Mouse (Mus musculus): ENCODE measurements around the gene Osbpl11. TPM values are rescaled to one million over a fixed set of nuclear protein-coding genes. Genes with fewer than 3 reads are reported as not detected.
"Not testable (repeated sequence)": the region's sequence is repeated elsewhere in the genome, so short reads cannot be mapped to it uniquely, and the experiment has no call there.

Gene Osbpl11
- polyA plus RNA-seq (2015; fragmentation: Nextera tagmentation; extraction: Ambion mirVana): 8.8 and 9.4 TPM in 2 replicates

DNA sequence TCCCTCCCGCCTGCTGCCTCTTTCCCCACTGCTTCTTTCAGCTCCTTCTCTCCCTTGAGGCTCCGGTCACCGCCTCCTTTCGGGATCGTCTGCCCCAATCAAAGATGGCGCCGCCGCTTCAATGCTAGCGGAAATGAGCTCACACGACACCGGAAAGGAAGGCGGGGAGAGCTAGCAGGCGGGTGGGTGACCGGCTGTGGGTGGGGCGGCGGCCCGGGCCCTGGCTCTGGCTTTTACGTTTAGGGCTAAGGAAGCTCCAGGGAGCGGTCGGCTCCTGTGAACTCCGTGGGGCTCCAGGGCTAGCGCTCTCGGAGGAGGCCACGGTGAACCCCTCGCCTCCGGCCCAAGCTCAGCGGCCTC is at the start of gene Osbpl11:
Osbpl11 (plus strand) TSS at position 171 of the 360 bp plus-strand sequence.
- peak within 1 kb of the TSS; percentile 93 for H3K27ac ChIP-seq (ENCODE audit: low read length)
- H3K27me3 ChIP-seq (replicated peaks; ENCODE audit: control insufficient read depth, insufficient read depth, low read length): no peaks in the 10 kb centered on the region
- peak within 1 kb of the TSS; percentile 83 for H3K4me2 ChIP-seq (ENCODE audit: low read depth, low read length)
- peak within 1 kb of the TSS; percentile 86 for H3K4me3 ChIP-seq (ENCODE audit: low read length)
- H3K36me3 ChIP-seq (ENCODE audit: control insufficient read depth, insufficient read depth, low read length): no peaks in the 10 kb centered on the region
- no peaks in the 10 kb centered on the region for H3K9me3 ChIP-seq (ENCODE audit: control insufficient read depth, low read length)
- under 1% methylated on average over 27 of the region's 27 CpGs for WGBS
- H3K4me1 ChIP-seq (ENCODE audit: control insufficient read depth, insufficient read depth, low read length): peaks cover 9% of the 10 kb centered on the region; the same call in 1 of the 2 replicates
- peak within 1 kb of the TSS; percentile 94 for H3K9ac ChIP-seq (ENCODE audit: low read depth, low read length)
- peak; percentile 95 for ATAC-seq

DNA sequence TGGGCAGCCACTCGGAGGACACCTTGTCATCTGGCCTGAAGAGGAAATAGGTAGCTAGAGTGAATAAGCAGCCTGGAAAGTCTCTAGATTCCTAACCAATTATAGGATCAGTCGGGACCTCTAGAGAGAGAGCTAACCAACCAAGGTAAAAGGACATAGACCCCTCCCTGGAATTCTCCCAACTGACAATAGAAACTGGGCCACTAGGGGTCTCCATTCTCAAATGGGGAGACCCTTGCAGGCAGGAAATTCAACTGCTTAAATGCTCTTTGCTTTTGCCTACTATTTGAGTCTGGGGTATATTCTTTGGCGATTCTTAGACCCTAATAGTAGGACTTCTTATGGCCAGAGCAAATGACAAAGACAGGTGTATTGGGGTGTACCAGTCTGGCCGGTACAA is 49.7 kb upstream of the Osbpl11 start:
- no peaks in the 10 kb centered on the region for H3K9me3 ChIP-seq (ENCODE audit: control insufficient read depth, low read length)
- no peak overlapping the region for H3K4me3 ChIP-seq (ENCODE audit: low read length)
- H3K9ac ChIP-seq (ENCODE audit: low read depth, low read length): no peak overlapping the region
- no peaks in the 10 kb centered on the region for H3K4me1 ChIP-seq (ENCODE audit: control insufficient read depth, insufficient read depth, low read length)
- H3K27ac ChIP-seq (ENCODE audit: low read length): no peak overlapping the region
- H3K27me3 ChIP-seq (replicated peaks; ENCODE audit: control insufficient read depth, insufficient read depth, low read length): no peaks in the 10 kb centered on the region
- no peaks in the 10 kb centered on the region for H3K36me3 ChIP-seq (ENCODE audit: control insufficient read depth, insufficient read depth, low read length)
- ATAC-seq: no peak
- H3K4me2 ChIP-seq (ENCODE audit: low read depth, low read length): no peak overlapping the region
- WGBS: 61% methylated on average over 4 of the region's 4 CpGs

DNA sequence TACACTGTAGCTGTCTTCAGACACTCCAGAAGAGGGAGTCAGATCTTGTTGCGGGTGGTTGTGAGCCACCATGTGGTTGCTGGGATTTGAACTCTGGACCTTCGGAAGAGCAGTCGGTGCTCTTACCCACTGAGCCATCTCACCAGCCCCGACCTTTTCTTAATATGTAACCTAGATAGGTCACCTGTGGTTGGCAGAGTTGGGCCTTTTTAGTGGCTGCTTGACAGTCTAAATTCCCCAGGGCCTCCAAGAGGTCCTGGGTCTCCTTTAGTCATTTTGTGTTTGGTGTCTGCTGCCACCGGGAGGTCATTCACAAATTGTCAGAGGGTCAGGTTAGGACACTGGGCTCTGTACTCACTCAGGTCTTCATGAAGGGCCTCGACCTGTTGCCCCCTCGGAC is 45.8 kb upstream of the Osbpl11 start:
- ATAC-seq; H3K4me3 ChIP-seq (ENCODE audit: low read length); H3K27ac ChIP-seq (ENCODE audit: low read length); H3K9ac ChIP-seq (ENCODE audit: low read depth, low read length); H3K9me3 ChIP-seq (ENCODE audit: control insufficient read depth, low read length); H3K27me3 ChIP-seq (replicated peaks; ENCODE audit: control insufficient read depth, insufficient read depth, low read length); H3K4me1 ChIP-seq (ENCODE audit: control insufficient read depth, insufficient read depth, low read length); H3K36me3 ChIP-seq (ENCODE audit: control insufficient read depth, insufficient read depth, low read length); H3K4me2 ChIP-seq (ENCODE audit: low read depth, low read length): not testable (repeated sequence)
- 88% methylated on average over 6 of the region's 7 CpGs for whole genome bisulfite sequencing

DNA sequence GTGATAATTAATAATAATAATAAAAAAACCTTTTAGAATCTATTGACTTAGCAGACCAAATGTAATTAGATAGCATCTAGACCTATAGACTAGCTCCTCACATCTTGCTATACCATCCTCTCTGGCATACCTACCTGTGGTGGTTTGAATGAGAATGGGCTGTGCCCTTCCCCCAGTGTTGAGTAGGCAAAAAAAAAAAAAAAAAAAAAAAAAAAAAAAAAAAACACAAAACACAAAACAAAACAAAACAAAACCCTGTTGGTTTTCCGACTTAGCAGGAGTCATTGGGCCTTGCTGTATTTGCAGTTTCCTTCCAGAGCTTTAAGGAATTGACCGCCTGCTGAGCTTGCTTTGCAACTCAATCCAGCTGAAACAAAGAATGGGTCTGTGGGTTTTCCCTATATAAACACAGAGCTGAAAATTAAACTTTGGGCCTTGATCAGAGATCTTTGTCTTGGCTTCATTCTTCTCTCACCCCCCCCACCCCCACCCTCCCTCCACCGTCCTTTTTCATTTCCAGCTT is 43.1 kb upstream of the Osbpl11 start:
- Histone ChIP-seq H3K9ac (ENCODE audit: low read depth, low read length) (no peak overlapping the region), H3K4me1 (ENCODE audit: control insufficient read depth, insufficient read depth, low read length) (no peaks in the 10 kb centered on the region), H3K36me3 (ENCODE audit: control insufficient read depth, insufficient read depth, low read length) (no peaks in the 10 kb centered on the region), H3K27me3 (replicated peaks; ENCODE audit: control insufficient read depth, insufficient read depth, low read length) (no peaks in the 10 kb centered on the region), H3K4me3 (ENCODE audit: low read length) (no peak overlapping the region), H3K27ac (ENCODE audit: low read length) (no peak overlapping the region), H3K9me3 (ENCODE audit: control insufficient read depth, low read length) (no peaks in the 10 kb centered on the region), H3K4me2 (ENCODE audit: low read depth, low read length) (no peak overlapping the region)
- ATAC-seq: no peak
- WGBS: 58% methylated on average over 3 of the region's 3 CpGs

DNA sequence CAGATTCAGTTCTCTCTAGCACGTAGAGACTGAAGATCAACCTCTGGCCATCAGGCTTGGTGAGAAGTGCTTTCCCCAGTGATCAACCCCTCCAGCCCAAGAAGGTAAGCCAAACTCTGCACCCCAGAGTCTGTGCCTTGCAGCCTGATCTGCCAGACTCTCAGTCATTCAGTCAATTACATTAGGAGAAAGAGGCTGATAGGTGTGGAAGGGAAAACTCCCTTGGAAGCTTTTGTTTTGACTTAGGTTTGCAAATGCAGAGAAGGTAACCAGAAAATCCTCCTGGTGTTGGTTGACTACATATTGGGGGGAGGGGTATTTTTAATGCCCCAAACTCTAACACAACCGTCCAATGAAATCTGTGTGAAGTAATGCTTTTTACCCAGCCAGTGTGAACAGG is 41.4 kb upstream of the Osbpl11 start:
- ATAC-seq: no peak
- Histone ChIP-seq H3K27me3 (replicated peaks; ENCODE audit: control insufficient read depth, insufficient read depth, low read length) (no peaks in the 10 kb centered on the region), H3K4me2 (ENCODE audit: low read depth, low read length) (no peak overlapping the region), H3K4me3 (ENCODE audit: low read length) (no peak overlapping the region), H3K36me3 (ENCODE audit: control insufficient read depth, insufficient read depth, low read length) (no peaks in the 10 kb centered on the region), H3K27ac (ENCODE audit: low read length) (no peak overlapping the region), H3K4me1 (ENCODE audit: control insufficient read depth, insufficient read depth, low read length) (no peaks in the 10 kb centered on the region), H3K9me3 (ENCODE audit: control insufficient read depth, low read length) (no peaks in the 10 kb centered on the region), H3K9ac (ENCODE audit: low read depth, low read length) (no peak overlapping the region)
- 55% methylated on average over 2 of the region's 2 CpGs for WGBS

DNA sequence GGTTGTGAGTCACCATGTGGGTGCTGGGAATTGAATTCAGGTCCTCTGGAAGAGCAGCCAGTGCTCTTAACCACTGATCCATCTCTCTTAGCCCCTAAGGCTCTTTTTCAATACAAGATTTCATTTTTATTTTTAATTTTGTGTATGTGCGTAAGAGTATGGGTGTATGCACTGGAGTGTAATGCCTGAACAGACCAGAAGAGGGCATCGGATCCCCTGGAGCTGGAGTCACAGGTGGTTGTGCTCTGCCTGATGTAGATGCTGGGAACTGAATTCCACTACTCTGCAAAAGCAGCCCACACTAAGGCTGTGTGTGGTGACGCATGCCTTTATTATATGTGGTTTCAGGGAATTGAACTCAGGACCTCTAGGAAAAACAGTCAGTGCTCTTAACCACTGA is 38.7 kb upstream of the Osbpl11 start:
- 94% methylated on average over 3 of the region's 3 CpGs for WGBS
- H3K4me3 ChIP-seq (ENCODE audit: low read length): no peak overlapping the region
- H3K9ac ChIP-seq (ENCODE audit: low read depth, low read length): no peak overlapping the region
- no peaks in the 10 kb centered on the region for H3K36me3 ChIP-seq (ENCODE audit: control insufficient read depth, insufficient read depth, low read length)
- no peak overlapping the region for H3K4me2 ChIP-seq (ENCODE audit: low read depth, low read length)
- no peaks in the 10 kb centered on the region for H3K27me3 ChIP-seq (replicated peaks; ENCODE audit: control insufficient read depth, insufficient read depth, low read length)
- ATAC-seq: no peak
- no peaks in the 10 kb centered on the region for H3K4me1 ChIP-seq (ENCODE audit: control insufficient read depth, insufficient read depth, low read length)
- no peak overlapping the region for H3K27ac ChIP-seq (ENCODE audit: low read length)
- no peaks in the 10 kb centered on the region for H3K9me3 ChIP-seq (ENCODE audit: control insufficient read depth, low read length)

DNA sequence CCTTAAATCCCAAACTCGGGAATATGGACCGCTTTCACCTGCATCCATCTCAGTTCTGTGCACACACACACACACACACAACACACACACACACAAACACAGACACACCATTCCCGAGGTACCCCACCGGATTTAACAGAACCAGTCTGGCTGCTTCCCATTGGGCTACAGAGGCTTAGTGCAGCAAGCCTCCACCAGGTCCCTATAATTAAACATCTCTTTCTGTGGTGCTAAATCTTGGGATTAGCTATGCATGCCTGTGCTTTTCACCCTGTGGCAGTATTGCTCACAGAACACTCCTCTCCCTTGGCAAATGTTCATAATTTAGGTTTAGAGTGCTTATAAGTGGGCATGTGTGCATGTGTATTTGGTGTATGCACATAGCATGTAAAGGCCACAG is 36.7 kb upstream of the Osbpl11 start:
- H3K9me3 ChIP-seq (ENCODE audit: control insufficient read depth, low read length): no peaks in the 10 kb centered on the region

GRCm38 (mm10) chr16:33150875-33151274 is 34.0 kb upstream of the Osbpl11 start:
- not testable (repeated sequence) for ATAC-seq; H3K4me1 ChIP-seq (ENCODE audit: control insufficient read depth, insufficient read depth, low read length); H3K9me3 ChIP-seq (ENCODE audit: control insufficient read depth, low read length); H3K36me3 ChIP-seq (ENCODE audit: control insufficient read depth, insufficient read depth, low read length); H3K4me2 ChIP-seq (ENCODE audit: low read depth, low read length); H3K27ac ChIP-seq (ENCODE audit: low read length); H3K9ac ChIP-seq (ENCODE audit: low read depth, low read length); H3K4me3 ChIP-seq (ENCODE audit: low read length); H3K27me3 ChIP-seq (replicated peaks; ENCODE audit: control insufficient read depth, insufficient read depth, low read length)
- WGBS: 73% methylated on average over 9 of the region's 9 CpGs

More for the DNA sequence above, 36.7 kb upstream of the Osbpl11 start:
- WGBS: 81% methylated on average over 4 of the region's 4 CpGs
- Histone ChIP-seq H3K27ac (ENCODE audit: low read length) (no peak overlapping the region), H3K4me3 (ENCODE audit: low read length) (no peak overlapping the region), H3K36me3 (ENCODE audit: control insufficient read depth, insufficient read depth, low read length) (no peaks in the 10 kb centered on the region), H3K9ac (ENCODE audit: low read depth, low read length) (no peak overlapping the region), H3K4me1 (ENCODE audit: control insufficient read depth, insufficient read depth, low read length) (no peaks in the 10 kb centered on the region), H3K4me2 (ENCODE audit: low read depth, low read length) (no peak overlapping the region), H3K27me3 (replicated peaks; ENCODE audit: control insufficient read depth, insufficient read depth, low read length) (no peaks in the 10 kb centered on the region)
- no peak for ATAC-seq

GRCm38 (mm10) chr16:33151558-33151957 is 33.3 kb upstream of the Osbpl11 start:
- Histone ChIP-seq H3K27me3 (replicated peaks; ENCODE audit: control insufficient read depth, insufficient read depth, low read length) (no peaks in the 10 kb centered on the region), H3K4me3 (ENCODE audit: low read length) (no peak overlapping the region), H3K4me2 (ENCODE audit: low read depth, low read length) (no peak overlapping the region), H3K9ac (ENCODE audit: low read depth, low read length) (no peak overlapping the region), H3K27ac (ENCODE audit: low read length) (no peak overlapping the region), H3K4me1 (ENCODE audit: control insufficient read depth, insufficient read depth, low read length) (no peaks in the 10 kb centered on the region), H3K9me3 (ENCODE audit: control insufficient read depth, low read length) (no peaks in the 10 kb centered on the region), H3K36me3 (ENCODE audit: control insufficient read depth, insufficient read depth, low read length) (no peaks in the 10 kb centered on the region)
- 69% methylated on average over 8 of the region's 8 CpGs for WGBS
- no peak for ATAC-seq

DNA sequence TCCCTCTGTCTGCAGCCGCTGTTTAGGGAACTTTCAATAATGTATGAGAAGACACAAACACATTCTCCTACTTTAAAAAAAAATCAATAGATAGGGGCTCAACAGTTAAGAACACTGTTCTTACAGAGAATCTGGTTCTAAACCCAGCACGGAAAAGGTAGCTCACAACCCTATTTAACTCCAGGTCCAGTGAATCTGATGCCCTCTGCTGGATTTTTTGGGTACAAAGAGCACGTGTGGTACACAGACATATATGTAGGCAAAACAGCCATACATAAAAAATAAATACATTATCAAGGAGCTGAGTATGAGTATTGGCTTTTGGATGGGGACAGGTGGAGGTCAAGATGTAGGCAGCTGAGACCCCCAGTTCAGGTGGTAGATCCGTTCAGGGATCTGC is 29.9 kb upstream of the Osbpl11 start:
- H3K4me2 ChIP-seq (ENCODE audit: low read depth, low read length): no peak overlapping the region
- no peaks in the 10 kb centered on the region for H3K9me3 ChIP-seq (ENCODE audit: control insufficient read depth, low read length)
- no peak overlapping the region for H3K27ac ChIP-seq (ENCODE audit: low read length)
- no peaks in the 10 kb centered on the region for H3K36me3 ChIP-seq (ENCODE audit: control insufficient read depth, insufficient read depth, low read length)
- no peaks in the 10 kb centered on the region for H3K27me3 ChIP-seq (replicated peaks; ENCODE audit: control insufficient read depth, insufficient read depth, low read length)
- 52% methylated on average over 4 of the region's 4 CpGs for WGBS
- no peak for ATAC-seq
- no peak overlapping the region for H3K9ac ChIP-seq (ENCODE audit: low read depth, low read length)
- H3K4me1 ChIP-seq (ENCODE audit: control insufficient read depth, insufficient read depth, low read length): no peaks in the 10 kb centered on the region
- no peak overlapping the region for H3K4me3 ChIP-seq (ENCODE audit: low read length)

Data from intestine, embryonic 16.5 days (tissue).